Mouse (Mus musculus) kidney, embryonic 14.5 days (tissue): ENCODE data around the gene Pde3a. TPM values are rescaled to one million over a fixed set of nuclear protein-coding genes. Genes with fewer than 3 reads are reported as not detected.

Experiments
- ATAC-seq: fragments of 200-750 bp; cut with Nextera tagmentation; 2 replicates; pipeline ENCODE4 v1.8.0; 2017; ENCODE audit warnings: moderate number of reproducible peaks, mild to moderate bottlenecking, moderate TSS enrichment, moderate library complexity; ENCODE audit not compliant: low FRiP score, low TSS enrichment
- H3K27ac ChIP-seq: fragments of 300-500 bp; sonication (generic); 2 replicates; pipeline ENCODE4 v1.5.1; 2014; ENCODE audit warnings: low read depth, mild to moderate bottlenecking, low read length, moderate library complexity, mixed read lengths
- H3K27me3 ChIP-seq: fragments of 300-500 bp; sonication (generic); 2 replicates; pipeline ENCODE4 v1.6.1; 2014; ENCODE audit warnings: mild to moderate bottlenecking, low read length; ENCODE audit not compliant: control insufficient read depth, insufficient read depth
- H3K36me3 ChIP-seq: fragments of 300-500 bp; sonication (generic); 2 replicates; pipeline ENCODE4 v1.6.1; 2014; ENCODE audit warnings: low read length, mixed read lengths; ENCODE audit not compliant: control insufficient read depth, insufficient read depth
- H3K4me1 ChIP-seq: fragments of 300-500 bp; sonication (generic); 2 replicates; pipeline ENCODE4 v1.6.1; 2014; ENCODE audit warnings: low read length, mixed read lengths; ENCODE audit not compliant: control insufficient read depth, insufficient read depth
- H3K4me2 ChIP-seq: fragments of 300-500 bp; sonication (generic); replicated peaks from 2 replicates; pipeline ENCODE4 v1.6.1; 2014; ENCODE audit warnings: low read depth, mild to moderate bottlenecking, low read length
- H3K4me3 ChIP-seq: fragments of 300-500 bp; sonication (generic); 2 replicates; pipeline ENCODE4 v1.5.1; 2014; ENCODE audit warnings: mild to moderate bottlenecking, low read length
- H3K9ac ChIP-seq: fragments of 300-500 bp; sonication (generic); 2 replicates; pipeline ENCODE4 v1.6.1; 2014; ENCODE audit warnings: low read depth, mild to moderate bottlenecking, low read length, moderate library complexity
- H3K9me3 ChIP-seq: fragments of 300-500 bp; sonication (generic); 2 replicates; pipeline ENCODE4 v1.6.1; 2016; ENCODE audit warnings: low read length; ENCODE audit not compliant: control insufficient read depth
- WGBS: fragments of 180-500 bp; shearing (Covaris S2); extraction: QIAGEN DNeasy Blood & Tissue Kit; methylation state at CpG from one replicate; pipeline ENCODE4 v1.1.7; 2014; 5-methylcytosine and 5-hydroxymethylcytosine counted together
- polyA plus RNA-seq: library from polyadenylated mRNA; unstranded; fragments of >200 nt; fragmentation: Nextera tagmentation; extraction: Ambion mirVana; gene quantifications from 2 replicates; pipeline ENCODE4 v1.2.1, GENCODE M21; 2014

The Pde3a gene
- polyA plus RNA-seq, 1 experiment from 2014 or later: 13.8 TPM

DNA sequence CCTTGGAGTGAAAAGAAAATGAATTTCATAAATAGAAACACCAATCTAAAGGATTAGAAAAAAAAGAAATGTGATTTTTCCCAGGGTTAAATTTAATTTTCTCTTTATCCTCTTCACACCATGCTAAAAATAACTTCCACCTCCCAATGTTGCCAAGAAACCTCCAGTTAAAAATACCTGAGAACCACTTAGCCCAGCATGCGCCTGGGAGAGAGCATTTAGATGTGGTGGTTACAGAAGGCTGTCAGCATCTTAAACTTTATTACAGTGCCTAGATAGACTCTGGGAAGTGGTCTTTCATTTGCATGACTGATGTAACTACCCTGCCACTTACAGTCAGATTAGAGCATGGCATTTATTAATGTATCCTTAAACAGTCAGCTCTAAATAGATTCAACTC is 292.1 kb downstream of the Pde3a start:
- Histone ChIP-seq H3K27me3 (no peaks in the 10 kb centered on the region), H3K27ac (no peak overlapping the region), H3K4me2 (no peak overlapping the region), H3K4me1 (no peaks in the 10 kb centered on the region), H3K9me3 (no peaks in the 10 kb centered on the region), H3K4me3 (no peak overlapping the region), H3K9ac (no peak overlapping the region), H3K36me3 (no peaks in the 10 kb centered on the region)
- WGBS: 81% methylated on average over 1 of the region's 1 CpGs
- no peak for ATAC-seq

DNA sequence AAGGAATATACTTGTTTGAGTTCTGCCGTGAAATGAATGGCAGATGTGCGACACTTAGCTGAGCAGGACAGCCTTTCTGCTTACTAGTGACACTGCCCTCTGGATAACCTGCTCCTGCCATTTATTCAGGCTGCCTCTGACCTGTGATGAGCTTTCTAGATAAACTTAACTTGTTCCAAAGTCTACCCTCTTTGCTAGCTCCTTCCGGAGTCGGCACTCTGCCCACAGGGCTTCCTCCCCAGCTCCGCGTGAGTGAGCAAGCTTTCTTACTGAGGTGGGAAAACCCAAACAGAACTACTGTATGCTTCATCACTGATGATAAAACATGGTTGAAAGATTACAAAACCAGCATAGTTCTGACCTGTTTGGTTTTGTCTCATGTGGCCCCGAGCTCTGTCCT is 294.3 kb downstream of the Pde3a start:
- Histone ChIP-seq H3K9me3 (no peaks in the 10 kb centered on the region), H3K36me3 (no peaks in the 10 kb centered on the region), H3K4me1 (no peaks in the 10 kb centered on the region), H3K9ac (no peak overlapping the region), H3K27ac (no peak overlapping the region), H3K4me2 (no peak overlapping the region), H3K4me3 (no peak overlapping the region), H3K27me3 (no peaks in the 10 kb centered on the region)
- ATAC-seq: peak; percentile 49; the same call in 1 of the 2 replicates
- WGBS: 67% methylated on average over 7 of the region's 7 CpGs
